Mouse (Mus musculus) neural tube, embryonic 12.5 days (tissue): ENCODE data around the gene Fubp1. TPM values are rescaled to one million over a fixed set of nuclear protein-coding genes. Genes with fewer than 3 reads are reported as not detected.

Experiments used
- ATAC-seq: fragments of 200-750 bp; cut with Nextera tagmentation; 2 replicates; pipeline ENCODE4 v1.8.0; 2017; ENCODE audit warnings: low read depth, mild to moderate bottlenecking, moderate TSS enrichment, moderate library complexity; ENCODE audit not compliant: low FRiP score
- H3K27ac ChIP-seq: fragments of 300-500 bp; sonication (generic); 2 replicates; pipeline ENCODE4 v1.5.1; 2016
- H3K27me3 ChIP-seq: fragments of 300-500 bp; sonication (generic); replicated peaks from 2 replicates; pipeline ENCODE4 v1.6.1; 2016; ENCODE audit warnings: mild to moderate bottlenecking
- H3K36me3 ChIP-seq: fragments of 300-500 bp; sonication (generic); 2 replicates; pipeline ENCODE4 v1.6.1; 2016; ENCODE audit warnings: mild to moderate bottlenecking
- H3K4me1 ChIP-seq: fragments of 300-500 bp; sonication (generic); 2 replicates; pipeline ENCODE4 v1.6.1; 2016
- H3K4me2 ChIP-seq: fragments of 300-500 bp; sonication (generic); replicated peaks from 2 replicates; pipeline ENCODE4 v1.6.1; 2016; ENCODE audit warnings: mild to moderate bottlenecking
- H3K4me3 ChIP-seq: fragments of 300-500 bp; sonication (generic); 2 replicates; pipeline ENCODE4 v1.5.1; 2016
- H3K9ac ChIP-seq: fragments of 300-500 bp; sonication (generic); 2 replicates; pipeline ENCODE4 v1.6.1; 2016; ENCODE audit warnings: mild to moderate bottlenecking
- H3K9me3 ChIP-seq: fragments of 300-500 bp; sonication (generic); 2 replicates; pipeline ENCODE4 v1.6.1; 2016; ENCODE audit warnings: mild to moderate bottlenecking
- WGBS: fragments of 180-500 bp; shearing (Covaris S2); methylation state at CpG from one replicate; pipeline ENCODE4 v1.1.7; 2016; 5-methylcytosine and 5-hydroxymethylcytosine counted together
- polyA plus RNA-seq: library from polyadenylated mRNA; unstranded; fragments of >200 nt; fragmentation: Nextera tagmentation; extraction: Ambion mirVana; gene quantifications from 2 replicates; pipeline ENCODE4 v1.2.1, GENCODE M21; 2016

The Fubp1 gene
- polyA plus RNA-seq, 1 experiment from 2014 or later = 337 TPM

DNA sequence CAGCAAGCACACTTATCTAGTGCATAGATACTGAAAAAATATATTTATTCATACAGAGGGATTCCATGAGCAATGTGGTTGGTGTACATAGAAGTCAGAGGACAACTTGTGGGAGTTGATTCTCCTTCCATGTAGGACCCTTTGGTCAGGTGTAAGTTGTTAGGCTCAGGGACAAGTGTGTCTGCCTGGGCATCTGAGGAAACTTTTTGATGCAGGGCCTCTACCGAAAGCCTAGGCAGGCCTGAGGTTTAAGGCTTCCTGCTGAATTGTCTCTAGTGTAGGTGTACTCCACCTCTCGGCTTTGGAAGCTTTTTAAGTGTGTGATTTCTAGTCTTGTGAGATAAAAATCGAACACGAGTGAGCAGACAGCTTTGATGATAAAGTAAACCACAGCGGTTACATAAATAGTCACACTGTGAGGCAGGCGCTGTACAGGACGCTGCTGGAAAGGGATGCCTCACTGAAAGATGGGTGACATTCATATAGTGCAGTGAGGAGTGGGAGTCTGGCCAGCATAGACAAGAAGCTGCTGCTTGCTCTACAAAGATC, 1.6 kb downstream of the Fubp1 start:
- peaks cover 27% of the 10 kb centered on the region for H3K4me1 ChIP-seq
- H3K36me3 ChIP-seq = peaks cover 10% of the 10 kb centered on the region
- peak overlapping the region; percentile 97 for H3K4me2 ChIP-seq
- H3K9ac ChIP-seq = peak overlapping the region; percentile 100
- peak overlapping the region; percentile 93 for H3K4me3 ChIP-seq
- ATAC-seq = no peak
- no peak overlapping the region for H3K27ac ChIP-seq
- no peaks in the 10 kb centered on the region for H3K9me3 ChIP-seq
- 51% methylated on average over 7 of the region's 7 CpGs for WGBS
- H3K27me3 ChIP-seq = no peaks in the 10 kb centered on the region

DNA sequence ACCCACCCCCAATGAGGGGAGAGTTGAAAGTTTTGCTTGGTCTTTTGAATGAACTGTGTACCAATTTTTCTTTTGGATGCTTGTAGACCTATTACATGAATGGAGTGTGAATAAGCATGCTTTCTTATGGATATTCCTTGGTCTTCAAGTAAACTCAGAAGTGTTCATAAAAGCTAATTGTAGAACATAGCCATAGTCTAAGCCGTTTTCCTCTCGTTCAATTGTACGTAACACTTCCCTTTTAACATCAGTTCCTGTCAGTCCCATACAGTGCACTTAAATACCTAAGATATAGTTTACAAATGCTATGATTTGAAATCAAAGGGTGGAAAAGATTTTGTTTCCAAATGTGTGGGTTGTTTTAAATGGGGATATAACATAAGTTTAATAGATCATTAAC, 3.2 kb downstream of the Fubp1 start:
- 74% methylated on average over 3 of the region's 3 CpGs for WGBS
- no peak overlapping the region for H3K4me3 ChIP-seq
- peaks cover 27% of the 10 kb centered on the region for H3K36me3 ChIP-seq
- peak overlapping the region; percentile 97 for H3K4me2 ChIP-seq
- ATAC-seq = no peak
- H3K9ac ChIP-seq = 0 out of 2 replicates have a peak overlapping the region, but pooled peaks have one; percentile 17
- H3K27ac ChIP-seq = no peak overlapping the region
- H3K27me3 ChIP-seq = no peaks in the 10 kb centered on the region
- H3K9me3 ChIP-seq = no peaks in the 10 kb centered on the region
- peaks cover 24% of the 10 kb centered on the region for H3K4me1 ChIP-seq

DNA sequence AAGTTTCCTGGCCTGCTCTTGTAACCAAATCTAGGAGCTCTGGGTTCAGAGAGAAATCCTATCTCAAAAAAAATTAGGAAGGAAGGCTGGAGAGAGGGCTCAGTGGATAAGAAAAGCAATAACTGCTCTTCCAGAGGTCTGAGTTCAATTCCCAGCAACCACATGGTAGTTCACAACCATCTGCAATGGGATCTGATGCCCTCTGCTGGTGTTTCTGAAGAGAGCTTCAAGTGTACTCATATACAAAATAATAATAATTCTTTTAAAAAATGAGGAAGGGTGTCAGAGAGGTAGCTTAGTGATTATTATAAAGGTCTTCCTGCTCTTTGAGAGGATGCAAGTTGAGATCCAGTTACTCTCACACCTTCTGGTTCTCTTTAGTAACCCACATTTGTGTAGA, 14.7 kb downstream of the Fubp1 start:
- Histone ChIP-seq H3K36me3 (peaks cover 91% of the 10 kb centered on the region), H3K4me1 (no peaks in the 10 kb centered on the region), H3K4me2 (no peak overlapping the region), H3K9me3 (no peaks in the 10 kb centered on the region), H3K9ac (no peak overlapping the region), H3K4me3 (no peak overlapping the region), H3K27ac (no peak overlapping the region), H3K27me3 (no peaks in the 10 kb centered on the region)
- no peak for ATAC-seq

DNA sequence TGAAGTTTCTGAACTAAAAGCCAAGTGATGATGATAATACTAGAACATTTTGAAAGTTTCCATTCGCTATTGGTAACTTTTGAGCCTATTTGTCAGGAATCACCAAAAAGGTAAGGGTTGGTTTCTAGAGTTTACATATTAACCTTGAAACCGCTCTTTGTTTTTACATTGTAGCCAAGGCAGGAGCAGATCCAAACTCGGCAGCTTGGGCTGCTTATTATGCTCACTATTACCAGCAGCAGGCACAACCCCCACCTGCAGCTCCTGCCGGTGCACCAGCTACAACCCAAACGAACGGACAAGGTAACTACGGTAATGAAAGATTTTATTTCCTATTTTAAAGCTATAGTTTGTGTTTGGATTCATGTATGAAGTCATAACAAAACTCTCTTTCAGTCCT, 15.7 kb downstream of the Fubp1 start:
- no peak overlapping the region for H3K27ac ChIP-seq
- no peak overlapping the region for H3K4me3 ChIP-seq
- no peak overlapping the region for H3K9ac ChIP-seq
- no peaks in the 10 kb centered on the region for H3K27me3 ChIP-seq
- H3K9me3 ChIP-seq = no peaks in the 10 kb centered on the region
- no peak for ATAC-seq
- H3K36me3 ChIP-seq = peaks cover 89% of the 10 kb centered on the region
- H3K4me1 ChIP-seq = no peaks in the 10 kb centered on the region
- H3K4me2 ChIP-seq = no peak overlapping the region
- 94% methylated on average over 7 of the region's 7 CpGs for WGBS

DNA sequence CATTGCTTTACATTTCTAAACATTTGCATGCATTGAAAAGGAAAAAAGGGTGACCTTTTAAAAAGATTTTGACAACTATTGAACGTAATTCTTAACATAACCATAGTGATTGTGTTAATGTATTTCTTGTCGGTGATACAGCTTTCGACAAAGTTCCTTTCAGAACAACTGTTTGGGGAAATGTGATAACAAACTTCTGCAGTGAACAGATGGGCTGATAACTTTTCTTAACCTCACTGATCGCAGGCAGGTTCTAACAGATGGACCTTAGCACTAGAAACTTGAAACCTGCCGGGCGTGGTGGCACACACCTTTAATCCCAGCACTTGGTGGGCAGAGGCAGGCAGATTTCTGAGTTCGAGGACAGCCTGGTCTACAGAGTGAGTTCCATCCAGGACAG, 18.6 kb downstream of the Fubp1 start:
- WGBS = 94% methylated on average over 7 of the region's 7 CpGs
- Histone ChIP-seq H3K36me3 (peaks cover 85% of the 10 kb centered on the region), H3K9me3 (no peaks in the 10 kb centered on the region), H3K9ac (no peak overlapping the region), H3K4me3 (no peak overlapping the region), H3K4me2 (no peak overlapping the region), H3K4me1 (no peaks in the 10 kb centered on the region), H3K27me3 (no peaks in the 10 kb centered on the region), H3K27ac (no peak overlapping the region)
- ATAC-seq = no peak

DNA sequence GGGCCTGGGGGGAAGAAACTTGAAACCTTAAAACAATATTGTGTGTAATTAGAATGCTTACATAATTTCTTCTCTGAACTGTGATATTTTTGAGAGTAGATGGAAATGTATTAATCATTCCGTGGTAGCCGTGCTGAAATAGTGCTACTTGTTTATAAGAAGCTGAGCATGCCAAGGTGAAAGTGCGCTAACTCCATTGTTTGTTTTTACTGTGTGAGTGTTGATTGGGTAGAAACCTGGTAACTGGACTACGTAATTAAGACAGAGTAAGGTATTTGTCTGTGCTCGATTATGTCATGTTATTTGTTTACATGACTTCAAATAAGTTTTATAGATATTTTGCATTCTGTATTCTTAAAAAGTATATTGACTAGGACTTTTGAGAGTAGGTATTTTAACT, 19.0 kb downstream of the Fubp1 start:
- Histone ChIP-seq H3K27ac (no peak overlapping the region), H3K27me3 (no peaks in the 10 kb centered on the region), H3K9ac (no peak overlapping the region), H3K9me3 (no peaks in the 10 kb centered on the region), H3K4me3 (no peak overlapping the region), H3K4me1 (no peaks in the 10 kb centered on the region), H3K36me3 (peaks cover 82% of the 10 kb centered on the region), H3K4me2 (no peak overlapping the region)
- ATAC-seq = no peak
- WGBS = 96% methylated on average over 5 of the region's 5 CpGs

DNA sequence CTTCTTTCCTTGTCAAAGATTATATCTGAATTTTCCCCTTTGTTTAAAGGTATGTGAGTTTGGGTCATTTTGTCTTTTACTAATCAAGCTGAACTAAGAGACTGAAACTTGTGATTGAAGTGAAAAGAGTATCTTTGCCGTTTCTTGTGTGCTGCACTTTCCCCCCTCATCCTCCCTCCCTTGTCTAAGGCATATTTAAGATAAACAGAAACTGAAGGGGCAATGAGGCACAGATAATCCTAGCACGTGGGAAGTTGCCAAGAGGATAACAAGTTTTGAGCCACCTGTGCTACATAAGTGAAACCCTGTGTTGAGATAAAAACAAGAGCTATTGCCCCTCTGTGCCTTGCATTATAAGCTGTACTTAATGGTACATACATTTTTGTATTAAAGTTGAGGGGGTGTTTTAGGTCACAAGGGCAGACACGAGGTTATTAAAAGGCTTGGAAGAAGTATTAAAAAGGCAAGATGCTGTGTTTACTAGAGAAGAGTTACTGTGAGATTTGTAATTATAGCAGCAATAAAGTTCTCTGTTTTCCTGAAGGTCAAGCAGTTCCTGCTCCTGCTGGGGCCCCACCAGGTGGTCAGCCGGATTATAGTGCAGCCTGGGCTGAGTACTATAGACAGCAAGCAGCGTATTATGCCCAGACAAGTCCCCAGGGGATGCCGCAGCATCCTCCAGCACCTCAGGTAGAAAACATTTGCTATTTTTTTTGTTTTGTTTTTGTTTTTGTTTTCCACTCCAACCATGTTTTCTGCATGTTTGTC, 21.3 kb downstream of the Fubp1 start:
- Histone ChIP-seq H3K27ac (no peak overlapping the region), H3K9me3 (no peaks in the 10 kb centered on the region), H3K4me3 (no peak overlapping the region), H3K4me1 (no peaks in the 10 kb centered on the region), H3K36me3 (peaks cover 69% of the 10 kb centered on the region), H3K9ac (no peak overlapping the region), H3K27me3 (no peaks in the 10 kb centered on the region), H3K4me2 (no peak overlapping the region)
- 64% methylated on average over 6 of the region's 6 CpGs for WGBS
- ATAC-seq = no peak

DNA sequence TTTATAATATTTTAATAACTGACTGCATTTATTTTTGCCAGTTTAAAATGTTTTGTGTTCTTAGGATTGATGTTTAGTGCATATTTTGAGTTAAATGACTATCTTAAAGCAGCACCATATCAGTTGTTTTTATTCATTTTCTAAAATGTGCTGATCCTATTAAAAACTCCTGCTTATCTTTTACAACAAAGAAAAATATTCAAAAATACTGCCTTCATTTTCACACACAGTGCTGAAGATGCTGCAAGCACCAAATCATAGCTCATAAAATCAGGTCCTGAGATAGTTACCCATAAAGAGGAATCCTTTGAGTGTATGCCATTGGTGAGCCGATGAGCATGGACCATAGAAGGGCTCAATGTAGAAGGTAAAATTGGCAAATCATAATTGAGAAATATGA, 25.0 kb downstream of the Fubp1 start:
- Histone ChIP-seq H3K4me2 (no peak overlapping the region), H3K4me1 (no peaks in the 10 kb centered on the region), H3K4me3 (no peak overlapping the region), H3K36me3 (peaks cover 50% of the 10 kb centered on the region), H3K27ac (no peak overlapping the region), H3K9me3 (no peaks in the 10 kb centered on the region), H3K9ac (no peak overlapping the region), H3K27me3 (no peaks in the 10 kb centered on the region)
- ATAC-seq = no peak
- 100% methylated on average over 1 of the region's 1 CpGs for WGBS

DNA sequence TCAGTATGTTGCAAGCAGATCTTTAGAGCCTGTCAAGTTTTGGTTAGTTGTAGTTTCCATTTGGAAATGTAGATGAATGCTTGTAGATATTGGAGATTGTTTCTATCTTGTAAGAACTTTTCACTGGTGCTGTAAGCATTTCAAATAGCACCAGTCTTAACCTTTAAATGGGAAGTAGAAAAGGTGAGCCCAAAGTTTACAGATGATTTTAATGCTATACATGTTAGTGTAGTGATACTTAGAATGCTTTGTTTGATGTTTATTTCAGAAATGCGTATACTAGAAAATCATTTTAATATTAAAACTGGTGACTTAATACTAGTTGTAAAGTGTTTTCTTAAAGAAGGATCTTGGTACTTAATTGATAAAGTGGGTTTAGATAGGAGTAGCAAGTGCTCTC, 25.6 kb downstream of the Fubp1 start:
- H3K36me3 ChIP-seq = peaks cover 45% of the 10 kb centered on the region
- no peaks in the 10 kb centered on the region for H3K4me1 ChIP-seq
- H3K27ac ChIP-seq = no peak overlapping the region
- no peaks in the 10 kb centered on the region for H3K9me3 ChIP-seq
- no peak for ATAC-seq
- no peak overlapping the region for H3K9ac ChIP-seq
- WGBS = 96% methylated on average over 1 of the region's 1 CpGs
- H3K27me3 ChIP-seq = no peaks in the 10 kb centered on the region
- no peak overlapping the region for H3K4me2 ChIP-seq
- H3K4me3 ChIP-seq = no peak overlapping the region

DNA sequence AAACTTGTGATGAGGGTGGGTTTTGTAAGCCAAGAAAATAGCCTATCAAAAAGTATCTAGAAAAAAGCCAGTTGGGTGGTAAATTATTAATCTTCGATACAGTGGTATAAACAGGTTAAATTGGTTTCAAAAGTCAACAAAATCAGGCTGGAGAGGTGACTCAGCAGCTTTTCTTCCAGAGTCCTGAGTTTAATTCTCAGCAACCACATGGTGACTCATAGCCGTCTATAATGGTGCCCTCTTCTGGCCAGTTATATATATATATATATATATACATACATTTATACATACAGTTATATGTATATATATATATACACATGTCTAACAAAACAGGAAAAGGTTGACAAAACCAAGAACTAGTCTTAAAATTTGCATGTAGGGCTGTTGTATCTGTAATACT, 28.6 kb downstream of the Fubp1 start:
- H3K9me3 ChIP-seq = no peaks in the 10 kb centered on the region
- H3K9ac ChIP-seq = no peak overlapping the region
- no peaks in the 10 kb centered on the region for H3K27me3 ChIP-seq
- H3K36me3 ChIP-seq = peaks cover 23% of the 10 kb centered on the region
- WGBS = 77% methylated on average over 2 of the region's 2 CpGs
- 0 out of 2 replicates have a peak, but pooled peaks have one; percentile 19 for ATAC-seq
- H3K4me3 ChIP-seq = no peak overlapping the region
- H3K27ac ChIP-seq = no peak overlapping the region
- no peak overlapping the region for H3K4me2 ChIP-seq
- no peaks in the 10 kb centered on the region for H3K4me1 ChIP-seq

DNA sequence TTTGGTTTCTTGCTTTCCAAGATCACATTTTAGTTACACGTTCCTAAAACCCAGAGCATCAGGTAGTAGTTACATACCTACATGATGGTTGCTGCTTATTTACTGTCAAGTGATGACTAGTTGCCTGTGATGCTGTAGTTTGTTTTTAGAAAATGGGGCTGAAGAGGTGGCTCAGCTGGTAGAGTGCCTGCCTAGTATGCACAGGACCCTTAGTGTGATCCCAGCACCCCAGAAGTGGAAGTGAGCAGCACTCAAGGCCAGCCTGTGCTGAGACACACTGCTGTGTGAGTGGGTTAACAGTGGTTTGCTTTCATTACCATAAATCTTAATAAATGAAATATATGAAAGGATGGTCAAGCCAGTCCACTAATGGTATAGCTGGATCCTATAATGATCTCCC, 29.4 kb downstream of the Fubp1 start:
- Histone ChIP-seq H3K36me3 (peaks cover 19% of the 10 kb centered on the region), H3K4me2 (no peak overlapping the region), H3K9me3 (no peaks in the 10 kb centered on the region), H3K27me3 (no peaks in the 10 kb centered on the region), H3K4me3 (no peak overlapping the region), H3K9ac (no peak overlapping the region), H3K27ac (no peak overlapping the region), H3K4me1 (no peaks in the 10 kb centered on the region)
- 94% methylated on average over 1 of the region's 1 CpGs for WGBS
- peak; percentile 29; the same call in 1 of the 2 replicates for ATAC-seq

DNA sequence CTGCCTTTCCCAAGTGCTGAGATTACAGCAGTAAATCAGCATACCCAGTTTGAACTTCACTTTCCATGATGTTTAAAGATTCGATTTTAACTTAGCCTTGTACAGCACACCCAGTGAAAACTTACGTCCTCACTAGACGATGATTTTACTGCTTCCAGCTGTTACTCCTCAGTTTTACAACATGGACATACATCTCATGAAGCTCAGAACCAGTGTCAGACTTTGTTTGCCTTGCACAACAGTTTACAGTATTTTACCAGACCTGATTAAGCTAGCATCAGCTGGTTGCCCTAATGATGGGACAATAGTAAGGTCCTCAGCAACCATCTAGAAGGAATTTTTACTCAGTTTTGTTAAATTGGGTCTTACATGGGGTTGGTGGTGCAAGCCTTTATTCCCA, 30.9 kb downstream of the Fubp1 start:
- Histone ChIP-seq H3K4me1 (no peaks in the 10 kb centered on the region), H3K9me3 (no peaks in the 10 kb centered on the region), H3K27me3 (no peaks in the 10 kb centered on the region), H3K4me3 (no peak overlapping the region), H3K27ac (no peak overlapping the region), H3K9ac (no peak overlapping the region), H3K4me2 (no peak overlapping the region), H3K36me3 (peaks cover 13% of the 10 kb centered on the region)
- no peak for ATAC-seq
- 73% methylated on average over 3 of the region's 3 CpGs for WGBS

DNA sequence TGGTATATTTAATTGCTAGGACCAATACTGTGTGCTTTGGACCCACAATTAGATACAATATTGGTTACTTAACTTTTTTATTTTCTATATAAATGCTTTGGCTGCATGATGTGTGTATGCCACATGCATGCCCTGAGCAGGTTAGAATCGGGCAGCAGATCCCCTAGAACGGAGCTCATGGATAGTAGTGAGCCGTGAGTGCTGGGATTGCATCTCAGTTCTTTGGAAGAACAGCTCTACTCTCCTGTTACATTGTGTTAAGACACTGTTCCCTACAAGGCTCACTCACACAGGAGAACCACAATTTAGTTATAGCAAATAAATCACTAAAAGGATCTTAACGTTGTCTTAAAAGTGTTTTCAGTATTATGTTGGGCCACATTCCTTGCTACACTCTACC, 33.1 kb downstream of the Fubp1 start:
- H3K9me3 ChIP-seq = no peaks in the 10 kb centered on the region
- H3K4me3 ChIP-seq = no peak overlapping the region
- no peak overlapping the region for H3K27ac ChIP-seq
- H3K9ac ChIP-seq = no peak overlapping the region
- no peak overlapping the region for H3K4me2 ChIP-seq
- WGBS = 78% methylated on average over 4 of the region's 4 CpGs
- H3K4me1 ChIP-seq = no peaks in the 10 kb centered on the region
- no peak for ATAC-seq
- H3K27me3 ChIP-seq = no peaks in the 10 kb centered on the region
- H3K36me3 ChIP-seq = peaks cover 5% of the 10 kb centered on the region; the same call in 1 of the 2 replicates
